Mouse (Mus musculus) embryonic facial prominence, embryonic 15.5 days (tissue): ENCODE results near the gene Kynu. TPM values are rescaled to one million over a fixed set of nuclear protein-coding genes. Genes with fewer than 3 reads are reported as not detected.

Experiments used
- ATAC-seq: fragments of 200-750 bp; cut with Nextera tagmentation; 2 replicates; pipeline ENCODE4 v1.8.0; 2017; ENCODE audit warnings: low read depth, moderate TSS enrichment; ENCODE audit not compliant: insufficient number of reproducible peaks, low FRiP score, low TSS enrichment
- H3K27ac ChIP-seq: fragments of 300-500 bp; sonication (generic); replicated peaks from 2 replicates; pipeline ENCODE4 v1.5.1; 2015; ENCODE audit warnings: mild to moderate bottlenecking, inconsistent platforms
- H3K27me3 ChIP-seq: fragments of 300-500 bp; sonication (generic); 2 replicates; pipeline ENCODE4 v1.6.1; 2015; ENCODE audit warnings: inconsistent platforms
- H3K36me3 ChIP-seq: fragments of 300-500 bp; sonication (generic); 2 replicates; pipeline ENCODE4 v1.6.1; 2015; ENCODE audit warnings: mild to moderate bottlenecking, inconsistent platforms
- H3K4me1 ChIP-seq: fragments of 300-500 bp; sonication (generic); 2 replicates; pipeline ENCODE4 v1.6.1; 2015; ENCODE audit warnings: inconsistent platforms
- H3K4me2 ChIP-seq: fragments of 300-500 bp; sonication (generic); replicated peaks from 2 replicates; pipeline ENCODE4 v1.6.1; 2015; ENCODE audit warnings: mild to moderate bottlenecking, inconsistent platforms
- H3K4me3 ChIP-seq: fragments of 300-500 bp; sonication (generic); replicated peaks from 2 replicates; pipeline ENCODE4 v1.5.1; 2015; ENCODE audit warnings: mild to moderate bottlenecking, inconsistent platforms
- H3K9ac ChIP-seq: fragments of 300-500 bp; sonication (generic); 2 replicates; pipeline ENCODE4 v1.6.1; 2015; ENCODE audit warnings: inconsistent platforms
- H3K9me3 ChIP-seq: fragments of 300-500 bp; sonication (generic); replicated peaks from 2 replicates; pipeline ENCODE4 v1.6.1; 2016; ENCODE audit warnings: inconsistent platforms
- WGBS: fragments of 180-500 bp; shearing (Covaris S2); methylation state at CpG from one replicate; pipeline ENCODE4 v1.1.7; 2015; 5-methylcytosine and 5-hydroxymethylcytosine counted together
- polyA plus RNA-seq: library from polyadenylated mRNA; unstranded; fragments of >200 nt; fragmentation: Nextera tagmentation; extraction: Ambion mirVana; gene quantifications from 2 replicates; pipeline ENCODE4 v1.2.1, GENCODE M21; 2015

The Kynu gene
- polyA plus RNA-seq, 1 experiment from 2014 or later = 0.32 TPM

DNA sequence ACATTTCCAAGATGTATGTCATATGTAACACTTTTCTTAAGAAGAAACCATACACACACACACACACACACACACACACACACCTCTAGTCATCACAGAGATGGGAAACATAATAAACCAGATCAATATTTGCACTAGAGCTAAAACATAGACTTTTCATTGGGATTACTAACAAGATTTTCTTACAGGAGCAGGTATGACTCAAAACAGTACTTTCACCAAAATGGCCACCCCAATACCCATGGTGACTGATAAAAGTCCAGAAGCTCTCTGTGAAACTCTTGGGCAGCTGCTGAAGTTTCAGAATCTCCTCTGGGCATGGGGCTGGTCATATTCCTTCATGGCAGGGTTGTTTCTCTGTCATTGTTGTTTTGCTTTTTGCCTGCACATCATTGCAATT lies 114.5 kb downstream of the Kynu start:
- H3K27ac ChIP-seq = no peak overlapping the region
- no peaks in the 10 kb centered on the region for H3K9me3 ChIP-seq
- H3K4me1 ChIP-seq = no peaks in the 10 kb centered on the region
- H3K4me3 ChIP-seq = no peak overlapping the region
- no peak overlapping the region for H3K4me2 ChIP-seq
- no peaks in the 10 kb centered on the region for H3K36me3 ChIP-seq
- ATAC-seq = no peak
- H3K27me3 ChIP-seq = no peaks in the 10 kb centered on the region
- no peak overlapping the region for H3K9ac ChIP-seq

DNA sequence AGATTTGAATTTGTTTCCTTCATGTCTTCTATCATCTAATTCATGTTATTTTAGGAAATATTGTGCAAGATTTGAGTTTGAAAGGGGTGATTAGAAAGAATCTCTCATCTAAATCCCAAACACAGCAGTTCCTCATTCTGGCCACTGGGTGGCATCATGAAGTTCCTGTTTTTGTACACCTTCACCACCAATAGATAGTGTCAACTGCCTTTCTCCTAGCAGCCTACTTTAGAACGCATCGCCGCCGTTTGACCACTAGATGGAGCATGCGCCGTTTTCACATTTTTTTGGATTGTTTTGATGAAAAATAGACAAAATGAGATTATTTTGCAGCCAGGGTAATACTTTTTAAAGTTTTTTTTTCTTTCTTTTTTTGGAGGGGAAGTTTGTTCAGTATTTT lies 118.5 kb downstream of the Kynu start:
- no peak overlapping the region for H3K4me2 ChIP-seq
- ATAC-seq = no peak
- no peaks in the 10 kb centered on the region for H3K36me3 ChIP-seq
- no peak overlapping the region for H3K27ac ChIP-seq
- no peak overlapping the region for H3K9ac ChIP-seq
- no peaks in the 10 kb centered on the region for H3K27me3 ChIP-seq
- WGBS = under 1% methylated on average over 6 of the region's 6 CpGs
- H3K4me3 ChIP-seq = no peak overlapping the region
- no peaks in the 10 kb centered on the region for H3K9me3 ChIP-seq
- H3K4me1 ChIP-seq = no peaks in the 10 kb centered on the region

DNA sequence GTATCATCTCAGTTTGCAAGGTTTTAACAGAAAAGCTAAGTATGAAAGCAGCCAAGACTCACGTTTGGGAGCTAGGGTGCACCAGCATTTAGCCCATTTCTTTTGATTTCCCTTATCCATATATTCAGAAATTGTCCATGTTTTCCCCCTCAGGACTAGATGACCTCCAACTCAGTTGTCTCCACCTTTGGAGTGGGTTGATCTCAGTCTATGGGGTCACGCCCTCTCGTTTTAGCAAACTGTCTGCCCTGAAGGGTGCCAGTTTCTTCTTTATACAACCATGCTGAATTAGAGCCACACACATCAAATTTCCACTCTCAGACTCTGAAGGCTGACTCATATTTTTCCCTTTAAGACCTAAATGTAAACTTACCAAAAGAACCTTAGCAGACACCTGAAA lies 119.0 kb downstream of the Kynu start:
- Histone ChIP-seq H3K4me2 (no peak overlapping the region), H3K4me1 (no peaks in the 10 kb centered on the region), H3K27ac (no peak overlapping the region), H3K4me3 (no peak overlapping the region), H3K36me3 (no peaks in the 10 kb centered on the region), H3K9me3 (no peaks in the 10 kb centered on the region), H3K9ac (no peak overlapping the region), H3K27me3 (no peaks in the 10 kb centered on the region)
- WGBS = 55% methylated on average over 3 of the region's 3 CpGs
- no peak for ATAC-seq

DNA sequence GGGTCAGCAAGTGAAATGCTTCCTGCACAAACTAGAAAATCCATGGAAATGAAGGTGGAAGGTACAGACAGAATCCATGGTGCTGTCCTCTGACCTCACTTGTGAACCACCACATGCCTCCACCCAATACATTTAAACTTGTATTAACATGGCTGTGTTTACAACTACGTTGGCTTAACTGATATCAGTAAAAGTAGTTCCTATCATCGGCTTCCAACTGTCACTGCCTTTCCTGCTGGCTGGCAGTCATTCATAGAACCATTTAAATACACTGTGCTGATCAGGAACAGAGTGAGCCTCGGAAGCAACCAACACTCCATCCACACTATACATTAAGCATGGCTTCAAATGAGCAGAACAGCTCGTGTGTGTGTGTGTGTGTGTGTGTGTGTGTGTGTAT lies 120.1 kb downstream of the Kynu start:
- no peak for ATAC-seq
- Histone ChIP-seq H3K4me2 (no peak overlapping the region), H3K9ac (no peak overlapping the region), H3K9me3 (no peaks in the 10 kb centered on the region), H3K36me3 (no peaks in the 10 kb centered on the region), H3K27ac (no peak overlapping the region), H3K27me3 (no peaks in the 10 kb centered on the region), H3K4me3 (no peak overlapping the region), H3K4me1 (no peaks in the 10 kb centered on the region)
- 80% methylated on average over 4 of the region's 4 CpGs for WGBS

DNA sequence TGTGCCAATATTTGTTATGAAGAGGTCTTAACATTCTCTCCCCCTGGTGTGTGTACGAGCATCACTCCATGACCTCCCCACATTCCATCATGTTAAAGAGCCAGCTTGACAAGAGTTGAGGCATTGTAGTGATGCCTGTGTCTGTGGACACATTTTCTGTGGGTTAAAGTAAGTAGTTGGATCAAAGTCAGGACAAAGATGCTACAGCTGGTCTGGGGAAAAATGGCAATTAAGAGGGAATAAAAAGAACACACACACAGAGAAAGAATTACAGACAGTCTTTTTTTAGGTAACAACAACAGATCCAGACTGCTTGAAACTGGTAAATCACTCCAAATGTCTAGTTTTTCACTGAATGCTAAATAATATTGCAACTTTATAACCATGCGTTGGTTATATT lies 135.3 kb downstream of the Kynu start:
- ATAC-seq = no peak
- no peaks in the 10 kb centered on the region for H3K36me3 ChIP-seq
- H3K4me3 ChIP-seq = no peak overlapping the region
- H3K27me3 ChIP-seq = no peaks in the 10 kb centered on the region
- no peaks in the 10 kb centered on the region for H3K4me1 ChIP-seq
- H3K9ac ChIP-seq = no peak overlapping the region
- WGBS = 72% methylated on average over 2 of the region's 2 CpGs
- H3K4me2 ChIP-seq = no peak overlapping the region
- no peaks in the 10 kb centered on the region for H3K9me3 ChIP-seq
- H3K27ac ChIP-seq = no peak overlapping the region

DNA sequence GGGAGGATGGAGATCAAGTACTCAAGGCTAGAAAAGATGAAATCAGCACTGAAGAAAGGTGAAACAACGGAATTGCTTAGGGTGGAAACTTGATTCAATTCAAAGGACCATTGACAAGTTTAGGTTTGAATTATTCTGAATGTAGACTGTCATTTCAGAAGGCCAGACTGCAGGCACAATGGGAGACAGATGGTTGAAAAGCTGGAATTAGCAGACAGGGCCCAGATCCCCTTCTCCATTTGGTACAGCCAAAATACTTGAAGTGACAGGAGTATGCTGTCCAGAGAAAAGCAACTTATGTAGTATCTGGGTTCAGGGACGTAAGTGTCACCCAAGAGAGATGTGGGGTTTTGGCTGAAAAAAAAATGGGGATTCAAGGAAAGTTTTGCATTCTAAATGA lies 136.2 kb downstream of the Kynu start:
- Histone ChIP-seq H3K4me1 (no peaks in the 10 kb centered on the region), H3K4me2 (no peak overlapping the region), H3K4me3 (no peak overlapping the region), H3K9ac (no peak overlapping the region), H3K27ac (no peak overlapping the region), H3K36me3 (no peaks in the 10 kb centered on the region), H3K9me3 (no peaks in the 10 kb centered on the region), H3K27me3 (no peaks in the 10 kb centered on the region)
- no peak for ATAC-seq
- WGBS = 60% methylated on average over 2 of the region's 2 CpGs

DNA sequence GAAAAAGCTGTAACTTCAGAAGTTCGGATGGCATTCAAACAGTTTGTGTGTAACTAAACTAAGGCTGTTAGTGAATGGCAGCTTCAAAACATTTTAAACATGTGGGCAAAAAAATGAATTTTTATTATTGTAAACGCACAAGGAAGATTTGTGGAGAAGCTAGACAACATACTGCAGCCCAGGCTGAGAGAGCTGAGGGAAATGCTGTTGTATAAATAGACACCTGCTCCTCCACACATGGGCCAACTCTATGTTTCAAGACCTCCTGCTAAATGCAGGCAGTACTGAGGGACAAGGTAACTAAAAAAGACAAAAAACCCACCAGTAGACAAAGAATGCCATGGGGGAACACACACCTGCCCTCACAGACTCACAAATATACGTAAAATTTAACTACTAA lies 140.5 kb downstream of the Kynu start:
- no peak overlapping the region for H3K9ac ChIP-seq
- no peaks in the 10 kb centered on the region for H3K9me3 ChIP-seq
- no peak overlapping the region for H3K4me2 ChIP-seq
- no peaks in the 10 kb centered on the region for H3K27me3 ChIP-seq
- H3K36me3 ChIP-seq = no peaks in the 10 kb centered on the region
- H3K4me3 ChIP-seq = no peak overlapping the region
- H3K4me1 ChIP-seq = no peaks in the 10 kb centered on the region
- WGBS = 79% methylated on average over 3 of the region's 3 CpGs
- ATAC-seq = no peak
- no peak overlapping the region for H3K27ac ChIP-seq

DNA sequence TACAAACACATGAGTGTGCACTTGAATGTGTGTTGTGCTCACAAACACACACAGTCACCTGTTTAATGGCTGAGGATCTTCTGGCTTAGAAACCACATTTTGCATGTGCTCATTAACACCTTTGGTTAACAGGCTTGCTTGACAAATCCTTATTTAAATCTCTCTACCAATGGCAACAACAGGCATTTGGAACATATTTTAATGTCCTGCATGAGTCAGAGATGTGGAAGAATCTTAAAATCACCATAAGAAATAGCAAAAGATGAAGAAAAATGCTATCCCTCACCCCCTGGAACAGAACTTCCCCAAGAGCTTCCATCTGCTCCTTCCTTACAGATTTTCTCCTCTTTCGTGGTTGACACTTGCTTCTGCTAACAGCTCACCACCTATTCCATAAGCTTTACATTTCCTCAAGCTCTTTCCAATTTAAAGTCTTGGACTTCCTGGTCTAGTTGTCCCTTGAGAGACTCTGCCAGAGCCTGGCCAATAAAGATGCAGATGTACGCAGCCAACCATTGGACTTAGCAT lies 157.5 kb downstream of the Kynu start:
- ATAC-seq = no peak
- 75% methylated on average over 2 of the region's 2 CpGs for WGBS
- Histone ChIP-seq H3K4me3 (no peak overlapping the region), H3K9ac (no peak overlapping the region), H3K4me2 (no peak overlapping the region), H3K36me3 (no peaks in the 10 kb centered on the region), H3K27me3 (no peaks in the 10 kb centered on the region), H3K27ac (no peak overlapping the region), H3K9me3 (no peaks in the 10 kb centered on the region), H3K4me1 (no peaks in the 10 kb centered on the region)

DNA sequence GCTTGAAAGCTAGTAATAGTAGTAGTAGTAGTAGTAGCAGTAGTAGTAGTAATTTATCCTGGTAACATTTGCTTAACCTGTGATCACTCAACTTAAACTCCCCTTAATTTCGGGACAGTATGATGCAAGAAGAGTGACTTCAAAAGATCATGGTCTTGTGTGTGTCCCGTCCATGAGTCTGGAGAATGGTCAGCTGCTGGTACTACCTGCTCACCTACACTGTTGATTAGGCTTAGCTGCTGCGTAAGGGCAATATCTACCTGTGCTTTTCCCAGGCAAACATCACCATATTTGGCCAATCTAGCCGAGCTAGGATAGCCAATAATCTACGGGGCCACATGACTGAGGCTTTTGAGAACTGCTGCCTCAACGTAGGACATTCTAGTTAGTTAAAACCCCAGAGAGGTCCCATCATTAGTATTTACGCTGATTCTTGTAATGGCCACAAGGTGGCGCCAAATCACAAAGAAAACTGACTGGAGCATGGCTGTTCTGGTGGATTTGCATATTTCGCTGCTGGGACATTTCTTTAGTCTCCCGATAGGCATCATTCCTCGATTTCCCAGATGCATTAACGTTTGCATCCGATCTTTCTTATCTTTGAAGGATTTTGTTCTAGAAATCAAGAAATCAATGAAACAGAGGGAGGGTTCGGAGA lies 167.4 kb downstream of the Kynu start:
- no peak overlapping the region for H3K9ac ChIP-seq
- peak overlapping the region; percentile 10 for H3K4me3 ChIP-seq
- 14% methylated on average over 14 of the region's 14 CpGs for WGBS

DNA sequence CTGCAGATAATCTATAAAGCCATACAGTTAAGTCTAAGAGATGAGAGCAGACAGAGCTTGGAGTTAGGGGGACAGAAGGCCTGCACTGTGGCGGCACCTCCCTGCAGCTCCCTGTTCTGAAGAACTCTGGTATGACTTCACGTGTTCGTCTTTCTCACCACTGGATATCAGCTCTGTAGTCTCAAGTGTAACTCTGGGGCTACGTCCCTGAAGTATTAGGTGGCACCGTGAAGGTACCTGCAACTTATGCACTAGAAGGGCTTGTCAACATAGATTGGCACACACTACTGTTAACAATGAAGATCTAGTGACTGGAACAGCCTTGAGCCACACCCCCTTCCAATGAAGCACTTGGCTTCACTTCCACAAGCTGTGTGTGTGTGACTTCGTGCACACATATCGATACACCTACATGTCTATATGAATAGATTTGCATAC lies 168.0 kb downstream of the Kynu start:
- 59% methylated on average over 7 of the region's 7 CpGs for whole genome bisulfite sequencing
- no peak for ATAC-seq
- Histone ChIP-seq H3K9ac (no peak overlapping the region), H3K27ac (no peak overlapping the region), H3K36me3 (no peaks in the 10 kb centered on the region), H3K4me3 (peak overlapping the region; percentile 10), H3K4me2 (peak overlapping the region; percentile 30), H3K9me3 (no peaks in the 10 kb centered on the region), H3K4me1 (0 out of 2 replicates have a peak, but pooled peaks cover 6% of the 10 kb centered on the region), H3K27me3 (no peaks in the 10 kb centered on the region)

More for the DNA sequence above, 167.4 kb downstream of the Kynu start:
- no peak overlapping the region for H3K27ac ChIP-seq
- H3K4me1 ChIP-seq = 0 out of 2 replicates have a peak, but pooled peaks cover 6% of the 10 kb centered on the region
- peak overlapping the region; percentile 30 for H3K4me2 ChIP-seq
- no peaks in the 10 kb centered on the region for H3K36me3 ChIP-seq
- no peaks in the 10 kb centered on the region for H3K27me3 ChIP-seq
- peak; percentile 80 for ATAC-seq
- H3K9me3 ChIP-seq = no peaks in the 10 kb centered on the region

DNA sequence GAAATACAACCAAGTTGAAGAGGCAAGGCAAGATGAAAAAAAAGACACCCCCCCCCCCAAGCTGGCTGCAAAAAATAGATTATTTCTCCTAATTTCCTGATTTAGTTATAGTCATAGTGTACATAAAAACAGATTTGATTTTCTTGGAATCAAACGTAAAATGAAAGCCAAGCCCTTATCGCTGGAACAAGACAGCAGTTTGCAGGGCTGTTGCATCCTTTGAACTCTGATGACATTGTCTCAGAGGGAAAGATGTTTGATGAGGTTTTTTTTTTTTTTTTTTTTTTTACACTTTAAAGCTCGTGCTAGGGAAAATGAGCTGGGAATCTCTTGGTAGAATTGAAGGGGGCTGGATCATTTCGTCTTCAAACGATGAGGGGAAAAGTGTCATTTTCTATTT lies 172.1 kb downstream of the Kynu start:
- H3K27me3 ChIP-seq = no peaks in the 10 kb centered on the region
- H3K27ac ChIP-seq = 0 out of 2 replicates have a peak overlapping the region, but pooled peaks have one; percentile 17
- no peaks in the 10 kb centered on the region for H3K36me3 ChIP-seq
- no peaks in the 10 kb centered on the region for H3K9me3 ChIP-seq
- H3K4me1 ChIP-seq = 0 out of 2 replicates have a peak, but pooled peaks cover 6% of the 10 kb centered on the region
- H3K4me2 ChIP-seq = no peak overlapping the region
- H3K4me3 ChIP-seq = no peak overlapping the region
- no peak for ATAC-seq
- no peak overlapping the region for H3K9ac ChIP-seq
- 44% methylated on average over 5 of the region's 5 CpGs for WGBS

DNA sequence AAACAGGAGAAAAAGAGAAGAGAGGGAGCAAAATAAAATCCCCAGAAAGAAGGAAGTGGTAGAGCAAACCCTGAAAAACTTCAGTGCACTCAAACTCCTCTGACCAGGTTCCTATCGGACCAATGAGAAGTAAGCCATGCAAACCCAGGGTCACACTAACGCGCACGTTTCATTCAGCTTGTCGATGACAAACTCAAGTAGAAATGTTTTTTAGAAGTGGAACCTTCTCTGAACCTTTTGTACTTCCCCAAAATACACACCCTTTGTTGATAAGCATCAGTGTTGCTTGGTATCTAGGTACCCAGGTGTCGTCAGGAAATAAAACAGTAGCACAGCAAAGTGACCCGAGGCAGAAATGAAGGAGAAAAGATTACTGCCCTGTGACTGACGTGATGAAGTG lies 172.6 kb downstream of the Kynu start:
- WGBS = 73% methylated on average over 8 of the region's 8 CpGs
- H3K4me3 ChIP-seq = no peak overlapping the region

More for the DNA sequence above, 172.6 kb downstream of the Kynu start:
- H3K9ac ChIP-seq = no peak overlapping the region
- ATAC-seq = no peak
- H3K27ac ChIP-seq = 0 out of 2 replicates have a peak overlapping the region, but pooled peaks have one; percentile 17
- 0 out of 2 replicates have a peak, but pooled peaks cover 6% of the 10 kb centered on the region for H3K4me1 ChIP-seq
- H3K4me2 ChIP-seq = no peak overlapping the region
- H3K9me3 ChIP-seq = no peaks in the 10 kb centered on the region
- H3K36me3 ChIP-seq = no peaks in the 10 kb centered on the region
- no peaks in the 10 kb centered on the region for H3K27me3 ChIP-seq
